Mouse (Mus musculus) ovary, postnatal 10 days (tissue): ENCODE measurements around the gene Trabd.

ENCODE experiments used
- DNase-seq: peaks from one replicate; pipeline ENCODE4 v3.0.0; 2022; ENCODE audit warnings: low spot score

Gene Trabd

GRCm38 (mm10) chr15:89127364-89127940 is 52.5 kb downstream of the Trabd start:
- DNase-seq: no peak

- DNase-seq: peak; percentile 62
Observed at GRCm38 (mm10) chr15:89128382-89129350, 53.7 kb downstream of the Trabd start, which contains the start of gene Hdac10. Gene Hdac10 (minus strand): TSS chr15:89128700.

- no peak for DNase-seq
Observed at GRCm38 (mm10) chr15:89130245-89130644, 55.3 kb downstream of the Trabd start.

GRCm38 (mm10) chr15:89131316-89131715 is 56.4 kb downstream of the Trabd start:
- DNase-seq: no peak
